Mouse (Mus musculus): ENCODE results near the gene H2al1c.
"Not testable (repeated sequence)": the region's sequence is repeated elsewhere in the genome, so short reads cannot be mapped to it uniquely, and the experiment has no call there.

The H2al1c gene

GRCm38 (mm10) chrX:11305355-11305754 lies at the start of gene H2al1c:
TSS of gene H2al1c (plus strand) at chrX:11305655.
- in situ Hi-C loops (cut with MboI; ENCODE audit: unreplicated experiment in 2 of 2): not testable (repeated sequence)

GRCm38 (mm10) chrX:11264918-11265317 lies 40.5 kb upstream of the H2al1c start:
- in situ Hi-C loops (cut with MboI; ENCODE audit: unreplicated experiment in 2 of 2): loop anchor here in 1 of 2 experiments (25.0 kb wide), 1 partner anchor 97 kb away; no protein-coding TSS in a partner anchor

GRCm38 (mm10) chrX:11267791-11268190 lies 37.7 kb upstream of the H2al1c start:
- in situ Hi-C loops (cut with MboI; ENCODE audit: unreplicated experiment in 2 of 2): loop anchor here in 1 of 2 experiments (25.0 kb wide), 1 partner anchor 95 kb away; no protein-coding TSS in a partner anchor

- in situ Hi-C loops (cut with MboI; ENCODE audit: unreplicated experiment in 2 of 2): loop anchor here in 1 of 2 experiments (25.0 kb wide), 1 partner anchor 93 kb away; no protein-coding TSS in a partner anchor
Observed at GRCm38 (mm10) chrX:11269074-11269473, 36.4 kb upstream of the H2al1c start.

GRCm38 (mm10) chrX:11273190-11273589 lies 32.3 kb upstream of the H2al1c start:
- in situ Hi-C loops (cut with MboI; ENCODE audit: unreplicated experiment in 2 of 2): loop anchor here (10.0 to 25.0 kb wide), 2 partner anchors 72 to 89 kb away; no protein-coding TSS in a partner anchor

GRCm38 (mm10) chrX:11277083-11277482 lies 28.4 kb upstream of the H2al1c start:
- in situ Hi-C loops (cut with MboI; ENCODE audit: unreplicated experiment in 2 of 2): loop anchor here in 1 of 2 experiments (10.0 kb wide), 1 partner anchor 68 kb away; no protein-coding TSS in a partner anchor

- in situ Hi-C loops (cut with MboI; ENCODE audit: unreplicated experiment in 2 of 2): loop anchor here in 1 of 2 experiments (10.0 kb wide), 1 partner anchor 164 kb away; no protein-coding TSS in a partner anchor
Observed at GRCm38 (mm10) chrX:11280741-11281140, 24.7 kb upstream of the H2al1c start.

GRCm38 (mm10) chrX:11288306-11288882 lies 17.1 kb upstream of the H2al1c start:
- in situ Hi-C loops (cut with MboI; ENCODE audit: unreplicated experiment in 2 of 2): loop anchor here in 1 of 2 experiments (10.0 kb wide), 1 partner anchor 156 kb away; no protein-coding TSS in a partner anchor

GRCm38 (mm10) chrX:11289244-11289643 lies 16.2 kb upstream of the H2al1c start:
- in situ Hi-C loops (cut with MboI; ENCODE audit: unreplicated experiment in 2 of 2): loop anchor here in 1 of 2 experiments (10.0 kb wide), 1 partner anchor 156 kb away; no protein-coding TSS in a partner anchor

- in situ Hi-C loops (cut with MboI; ENCODE audit: unreplicated experiment in 2 of 2): not testable (repeated sequence)
Observed at GRCm38 (mm10) chrX:11298957-11299356, 6.5 kb upstream of the H2al1c start, which contains the start of gene H2al1a. TSS of gene H2al1a (plus strand) at chrX:11299257.

- in situ Hi-C loops (cut with MboI; ENCODE audit: unreplicated experiment in 2 of 2): not testable (repeated sequence)
Observed at GRCm38 (mm10) chrX:11302132-11302531, 3.3 kb upstream of the H2al1c start, which contains the start of gene H2al1b. TSS of gene H2al1b (plus strand) at chrX:11302432.

- in situ Hi-C loops (cut with MboI; ENCODE audit: unreplicated experiment in 2 of 2): not testable (repeated sequence)
Observed at GRCm38 (mm10) chrX:11308524-11308923, 3.1 kb downstream of the H2al1c start, which contains the start of gene H2al1d. TSS of gene H2al1d (plus strand) at chrX:11308824.

GRCm38 (mm10) chrX:11311634-11312033 lies 6.2 kb downstream of the H2al1c start, which contains the start of gene H2al1e:
TSS of gene H2al1e (plus strand) at chrX:11311934.
- in situ Hi-C loops (cut with MboI; ENCODE audit: unreplicated experiment in 2 of 2): not testable (repeated sequence)

GRCm38 (mm10) chrX:11314858-11315257 lies 9.4 kb downstream of the H2al1c start, which contains the start of gene H2al1f:
TSS of gene H2al1f (plus strand) at chrX:11315158.
- in situ Hi-C loops (cut with MboI; ENCODE audit: unreplicated experiment in 2 of 2): not testable (repeated sequence)

GRCm38 (mm10) chrX:11317956-11318355 lies 12.5 kb downstream of the H2al1c start, which contains the start of gene H2al1g:
TSS of gene H2al1g (plus strand) at chrX:11318256.
- in situ Hi-C loops (cut with MboI; ENCODE audit: unreplicated experiment in 2 of 2): not testable (repeated sequence)

GRCm38 (mm10) chrX:11321192-11321591 lies 15.7 kb downstream of the H2al1c start, which contains the start of gene H2al1h:
TSS of gene H2al1h (plus strand) at chrX:11321492.
- in situ Hi-C loops (cut with MboI; ENCODE audit: unreplicated experiment in 2 of 2): not testable (repeated sequence)

- in situ Hi-C loops (cut with MboI; ENCODE audit: unreplicated experiment in 2 of 2): not testable (repeated sequence)
Observed at GRCm38 (mm10) chrX:11324359-11324758, 18.9 kb downstream of the H2al1c start, which contains the start of gene H2al1i. TSS of gene H2al1i (plus strand) at chrX:11324659.

GRCm38 (mm10) chrX:11327522-11327921 lies 22.1 kb downstream of the H2al1c start, which contains the start of gene H2al1j:
TSS of gene H2al1j (plus strand) at chrX:11327822.
- in situ Hi-C loops (cut with MboI; ENCODE audit: unreplicated experiment in 2 of 2): not testable (repeated sequence)

- in situ Hi-C loops (cut with MboI; ENCODE audit: unreplicated experiment in 2 of 2): loop anchor here in 1 of 2 experiments (10.0 kb wide), 1 partner anchor 71 kb away; no protein-coding TSS in a partner anchor
Observed at GRCm38 (mm10) chrX:11345762-11346161, 40.3 kb downstream of the H2al1c start.

GRCm38 (mm10) chrX:11346756-11347155 lies 41.3 kb downstream of the H2al1c start:
- in situ Hi-C loops (cut with MboI; ENCODE audit: unreplicated experiment in 2 of 2): loop anchor here in 1 of 2 experiments (10.0 kb wide), 1 partner anchor 72 kb away; no protein-coding TSS in a partner anchor

Measured in v-Abl transformed pro-B cells (cell line).